Mouse (Mus musculus) gastrocnemius, postnatal 4 days (tissue): ENCODE results near the gene Snn. TPM values are rescaled to one million over a fixed set of nuclear protein-coding genes. Genes with fewer than 3 reads are reported as not detected.

Source experiments
- DNase-seq, 2 experiments: peaks; one replicate each; pipeline ENCODE4 v3.0.0; 2021 to 2022; ENCODE audit warnings: low spot score in 2 of 2, mixed read lengths in 2 of 2
- total RNA-seq, 2 experiments: library from RNA; stranded (reverse); gene quantifications; 2 replicates each; pipeline ENCODE4 v1.2.3; 2021

Gene Snn
- total RNA-seq, 2 experiments from 2014 or later, result 27.8 to 31.6 TPM

- DNase-seq, result no peak
Measured at GRCm38 (mm10) chr16:11077601-11078201, 17.0 kb downstream of the Snn start.

GRCm38 (mm10) chr16:11078216-11078869 lies 17.6 kb downstream of the Snn start:
- no peak for DNase-seq

GRCm38 (mm10) chr16:11084181-11084580 lies 23.4 kb downstream of the Snn start:
- DNase-seq, result no peak

- no peak for DNase-seq
Measured at GRCm38 (mm10) chr16:11086299-11086698, 25.6 kb downstream of the Snn start.

- no peak for DNase-seq
Measured at GRCm38 (mm10) chr16:11086856-11087588, 26.3 kb downstream of the Snn start.

- no peak for DNase-seq
Measured at GRCm38 (mm10) chr16:11090836-11091570, 30.3 kb downstream of the Snn start.

- DNase-seq, result no peak
Measured at GRCm38 (mm10) chr16:11092061-11092460, 31.3 kb downstream of the Snn start.

GRCm38 (mm10) chr16:11092523-11092922 lies 31.8 kb downstream of the Snn start:
- no peak for DNase-seq

- DNase-seq, result no peak
Measured at GRCm38 (mm10) chr16:11093717-11094386, 33.1 kb downstream of the Snn start.

- DNase-seq, result no peak
Measured at GRCm38 (mm10) chr16:11097301-11097700, 36.6 kb downstream of the Snn start.

- no peak for DNase-seq
Measured at GRCm38 (mm10) chr16:11104905-11105304, 44.2 kb downstream of the Snn start.

GRCm38 (mm10) chr16:11109198-11109740 lies 48.5 kb downstream of the Snn start:
- DNase-seq, result no peak

- no peak for DNase-seq
Measured at GRCm38 (mm10) chr16:11122625-11123024, 61.9 kb downstream of the Snn start.

GRCm38 (mm10) chr16:11124110-11124509 lies 63.4 kb downstream of the Snn start:
- no peak for DNase-seq

Other genes with a start within 250 kb of the Snn start
- gene Gm11172, start 248.0 kb upstream of the Snn start, total RNA-seq, result not detected
- gene Rmi2, start 225.9 kb upstream of the Snn start, total RNA-seq, result 1 to 10 TPM; 1.6 to 1.8 TPM
- gene Litaf, start 5.2 kb downstream of the Snn start, total RNA-seq, result 10 to 100 TPM; 49.1 to 53.1 TPM
- gene Txndc11, start 73.7 kb downstream of the Snn start, total RNA-seq, result 10 to 100 TPM; 21.0 to 24.6 TPM
- gene Zc3h7a, start 115.4 kb downstream of the Snn start, total RNA-seq, result 10 to 100 TPM; 50.3 to 67.3 TPM
- 10 to 100 TPM; 65.5 to 69.5 TPM for gene Rsl1d1, start 142.4 kb downstream of the Snn start, total RNA-seq
- 10 to 100 TPM; 71.7 to 80.3 TPM for gene Gspt1, start 193.4 kb downstream of the Snn start, total RNA-seq